Mouse (Mus musculus) urinary bladder, postnatal 0 days (tissue): ENCODE measurements around the gene Pou5f1. TPM values are rescaled to one million over a fixed set of nuclear protein-coding genes. Genes with fewer than 3 reads are reported as not detected.

Experiments used
- polyA plus RNA-seq: library from polyadenylated mRNA; unstranded; fragments of >200 nt; fragmentation: Nextera tagmentation; extraction: Ambion mirVana; gene quantifications from 2 replicates; pipeline ENCODE4 v1.2.1, GENCODE M21; 2015

Pou5f1 gene
- not detected in 2 replicates for polyA plus RNA-seq

GRCm38 (mm10) chr17:35505776-35506175 is at the start of gene Pou5f1:
Pou5f1 (plus strand) TSS chr17:35506018.

GRCm38 (mm10) chr17:35469842-35470751 is 35.7 kb upstream of the Pou5f1 start, which contains the start of gene H2-Q10:
H2-Q10 (plus strand) TSS chr17:35470089.

GRCm38 (mm10) chr17:35516652-35517500 is 11.1 kb downstream of the Pou5f1 start, which contains the start of the genes Tcf19 and Cchcr1:
Tcf19 (minus strand) TSS chr17:35516824.
Cchcr1 (plus strand) TSS chr17:35517100.

DNA sequence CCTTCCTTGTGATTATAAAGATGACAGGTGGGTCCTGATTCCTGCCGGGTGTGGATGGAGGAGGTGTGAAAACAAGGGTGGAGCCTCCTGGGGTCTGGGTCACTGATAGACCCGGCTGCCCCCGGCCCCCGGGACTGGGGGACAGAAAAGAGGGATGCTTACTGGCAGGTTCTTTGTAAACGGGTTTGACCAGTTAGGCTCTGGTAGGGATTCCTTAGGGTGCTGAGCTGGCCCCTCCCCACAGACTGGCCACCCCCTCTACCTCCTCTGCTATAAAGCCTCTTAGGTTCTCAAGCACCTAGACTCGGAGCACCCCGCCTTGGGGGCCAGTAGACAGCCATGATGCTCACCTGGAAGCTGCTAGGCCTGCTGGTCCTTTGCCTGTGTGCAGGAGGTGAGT is 27.1 kb downstream of the Pou5f1 start, which contains the start of gene Psors1c2:
TSS of gene Psors1c2 (plus strand) at position 301 of the 400 bp plus-strand sequence.

DNA sequence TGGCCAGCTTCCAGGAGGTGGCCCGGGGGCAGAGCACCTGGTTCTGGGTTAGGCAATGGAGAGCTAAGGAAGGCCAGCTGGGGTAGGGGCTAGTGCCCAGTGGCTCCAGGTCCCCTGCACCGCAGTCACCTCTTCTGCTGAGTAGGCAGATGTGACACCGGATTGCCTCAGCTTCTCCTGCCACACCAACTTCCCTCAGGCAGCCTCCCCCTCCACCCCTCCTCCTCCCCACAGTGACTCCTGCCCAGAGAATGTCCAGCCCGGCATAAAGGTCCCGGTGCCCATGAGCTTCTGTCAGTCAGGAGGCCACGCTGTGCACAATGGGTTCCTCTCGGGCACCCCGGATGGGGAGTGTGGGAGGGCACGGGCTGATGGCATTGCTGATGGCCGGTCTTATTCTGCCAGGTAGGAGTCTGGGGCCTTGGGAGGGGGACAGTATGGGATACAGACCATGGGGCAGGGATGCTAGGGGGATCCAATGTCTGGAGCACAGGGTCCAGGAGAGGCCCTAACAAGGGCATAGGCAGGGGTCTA is 46.1 kb downstream of the Pou5f1 start, which contains the start of gene Cdsn:
TSS of gene Cdsn (plus strand) at position 248 of the 534 bp plus-strand sequence.

Other genes starting within 250 kb of the Pou5f1 start
- 251 and 342 TPM in 2 replicates for gene H2-D1, start 243.3 kb upstream of the Pou5f1 start, polyA plus RNA-seq
- gene H2-Q1, start 185.6 kb upstream of the Pou5f1 start, polyA plus RNA-seq, result 0.05 TPM in 1 of 2 replicates, not detected in the other
- 1.9 and 2.7 TPM in 2 replicates for gene H2-Q2, start 163.8 kb upstream of the Pou5f1 start, polyA plus RNA-seq
- gene H2-Q4, start 126.4 kb upstream of the Pou5f1 start, polyA plus RNA-seq, result 3.3 and 3.8 TPM in 2 replicates
- 0.25 and 0.59 TPM in 2 replicates for gene H2-Q6, start 81.2 kb upstream of the Pou5f1 start, polyA plus RNA-seq
- gene H2-Q7, start 66.9 kb upstream of the Pou5f1 start, polyA plus RNA-seq, result 1.6 and 2.2 TPM in 2 replicates
- 1.1 and 1.3 TPM in 2 replicates for gene H2-Q10, start 35.9 kb upstream of the Pou5f1 start, polyA plus RNA-seq
- gene Tcf19, start 10.8 kb downstream of the Pou5f1 start, polyA plus RNA-seq, result 23.9 and 33.5 TPM in 2 replicates
- 7.9 and 9.8 TPM in 2 replicates for gene Cchcr1, start 11.1 kb downstream of the Pou5f1 start, polyA plus RNA-seq
- 0.16 TPM in 1 of 2 replicates, not detected in the other for gene Psors1c2, start 27.2 kb downstream of the Pou5f1 start, polyA plus RNA-seq
- gene Cdsn, start 46.1 kb downstream of the Pou5f1 start, polyA plus RNA-seq, result 0.11 and 0.21 TPM in 2 replicates
- gene 2300002M23Rik, start 61.4 kb downstream of the Pou5f1 start, polyA plus RNA-seq, result not detected in 2 replicates
- gene Sfta2, start 95.5 kb downstream of the Pou5f1 start, polyA plus RNA-seq, result 0.59 and 0.83 TPM in 2 replicates
- not detected in 2 replicates for gene Gm9573, start 120.6 kb downstream of the Pou5f1 start, polyA plus RNA-seq
- gene Mucl3, start 137.7 kb downstream of the Pou5f1 start, polyA plus RNA-seq, result 0.17 and 0.31 TPM in 2 replicates
- 9.0 and 10.0 TPM in 2 replicates for gene Vars2, start 161.6 kb downstream of the Pou5f1 start, polyA plus RNA-seq
- 19.8 and 20.5 TPM in 2 replicates for gene Gtf2h4, start 167.7 kb downstream of the Pou5f1 start, polyA plus RNA-seq
- gene Ddr1, start 198.6 kb downstream of the Pou5f1 start, polyA plus RNA-seq, result 37.2 and 44.1 TPM in 2 replicates